Mouse (Mus musculus) liver, adult 2 months (tissue): ENCODE data around the gene Cfap299. TPM values are rescaled to one million over a fixed set of nuclear protein-coding genes. Genes with fewer than 3 reads are reported as not detected.

Source experiments
- DNase-seq: peaks from one replicate; pipeline ENCODE4 v3.0.0-alpha.2; 2011; ENCODE audit warnings: low read depth, low spot score; ENCODE audit errors: extremely low read depth
- H3K27ac ChIP-seq: fragments of 200-500 bp; replicated peaks from 2 replicates; pipeline ENCODE4 v1.5.1; 2012; ENCODE audit warnings: low read depth, mild to moderate bottlenecking, control low read depth, inconsistent platforms, low read length; ENCODE audit not compliant: insufficient read depth
- H3K27me3 ChIP-seq: fragments of 200-500 bp; 2 replicates; pipeline ENCODE4 v1.6.1; 2012; ENCODE audit warnings: mild to moderate bottlenecking, moderate library complexity, low read length, inconsistent platforms; ENCODE audit not compliant: control insufficient read depth, insufficient read depth
- H3K36me3 ChIP-seq: fragments of 200-500 bp; 2 replicates; pipeline ENCODE4 v1.6.1; 2012; ENCODE audit warnings: low read length, inconsistent platforms; ENCODE audit not compliant: control insufficient read depth, insufficient read depth
- H3K4me1 ChIP-seq: fragments of 200-500 bp; 2 replicates; pipeline ENCODE4 v1.6.1; 2011; ENCODE audit warnings: low read length; ENCODE audit not compliant: control insufficient read depth, insufficient read depth
- H3K4me3 ChIP-seq: fragments of 200-500 bp; 2 replicates; pipeline ENCODE4 v1.5.1; 2011; ENCODE audit warnings: low read depth, mild to moderate bottlenecking, control low read depth, low read length, moderate library complexity; ENCODE audit not compliant: insufficient read depth
- H3K79me2 ChIP-seq: fragments of 200-500 bp; 2 replicates; pipeline ENCODE4 v1.6.1; 2012; ENCODE audit warnings: inconsistent platforms, mild to moderate bottlenecking, low read length, moderate library complexity; ENCODE audit not compliant: control insufficient read depth, insufficient read depth
- H3K9ac ChIP-seq: fragments of 200-500 bp; 2 replicates; pipeline ENCODE4 v1.6.1; 2012; ENCODE audit warnings: low read depth, mild to moderate bottlenecking, control low read depth, inconsistent platforms, low read length
- CTCF ChIP-seq: fragments of 200-500 bp; IDR thresholded peaks from 2 replicates; pipeline ENCODE4 v1.5.1; 2011; ENCODE audit warnings: low read depth, low read length, control low read depth
- POLR2A ChIP-seq: fragments of 200-500 bp; IDR thresholded peaks from 2 replicates; pipeline ENCODE4 v1.6.1; 2011; ENCODE audit warnings: low read length, control low read depth; ENCODE audit not compliant: insufficient read depth; ENCODE audit errors: extremely low read depth
- whole genome bisulfite sequencing: fragments of 180-500 bp; shearing (Covaris S2); methylation state at CpG from one replicate; pipeline ENCODE4 v1.1.7; 2018; 5-methylcytosine and 5-hydroxymethylcytosine counted together
- polyA plus RNA-seq: library from polyadenylated mRNA; depleted of rRNA; stranded (reverse); fragments of >200 nt; gene quantifications from 2 replicates; pipeline ENCODE4 v1.2.3, GENCODE M21; 2012
- total RNA-seq: library from RNA; depleted of rRNA; stranded (reverse); fragments of >200 nt; gene quantifications from 2 replicates; pipeline ENCODE4 v1.2.3, GENCODE M21; 2014

Gene Cfap299
- total and polyA plus RNA-seq, 2 experiments = not detected

DNA sequence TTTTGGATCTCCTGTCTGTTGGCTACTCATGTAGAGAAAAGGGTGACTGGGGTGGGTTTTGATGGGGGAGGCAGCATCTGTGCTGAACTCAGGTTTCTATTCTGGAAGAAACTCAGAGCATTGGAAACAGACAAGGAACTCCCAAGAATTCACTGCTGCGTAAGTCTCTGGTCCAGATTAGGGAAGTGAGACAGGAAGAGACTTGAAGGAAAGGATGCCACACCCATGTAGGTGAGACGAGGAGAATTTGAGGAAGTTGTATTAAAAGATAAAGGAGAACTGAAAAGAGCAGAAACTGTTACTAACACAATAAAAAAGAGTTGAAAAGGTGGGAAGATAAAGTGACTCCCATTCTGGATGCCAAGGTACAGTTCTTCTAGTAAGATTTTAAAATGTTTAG, 249.3 kb downstream of the Cfap299 start:
- WGBS = 48% methylated on average over 2 of the region's 2 CpGs
- DNase-seq = no peak
- no peak overlapping the region for H3K27ac ChIP-seq

GRCm38 (mm10) chr5:98580811-98581210, 251.7 kb downstream of the Cfap299 start:
- Histone ChIP-seq H3K4me3 (no peak overlapping the region), H3K36me3 (no peaks in the 10 kb centered on the region), H3K79me2 (no peaks in the 10 kb centered on the region), H3K9ac (no peak overlapping the region), H3K27me3 (no peaks in the 10 kb centered on the region), H3K27ac (no peak overlapping the region), H3K4me1 (no peaks in the 10 kb centered on the region)
- DNase-seq = no peak
- TF ChIP-seq POLR2A (no peak), CTCF (no peak)
- WGBS = 67% methylated on average over 5 of the region's 5 CpGs

More for the DNA sequence above, 249.3 kb downstream of the Cfap299 start:
- Histone ChIP-seq H3K4me1 (no peaks in the 10 kb centered on the region), H3K79me2 (no peaks in the 10 kb centered on the region), H3K36me3 (no peaks in the 10 kb centered on the region), H3K4me3 (no peak overlapping the region), H3K9ac (no peak overlapping the region), H3K27me3 (no peaks in the 10 kb centered on the region)
- no peak for TF ChIP-seq POLR2A
- TF ChIP-seq CTCF = no peak

DNA sequence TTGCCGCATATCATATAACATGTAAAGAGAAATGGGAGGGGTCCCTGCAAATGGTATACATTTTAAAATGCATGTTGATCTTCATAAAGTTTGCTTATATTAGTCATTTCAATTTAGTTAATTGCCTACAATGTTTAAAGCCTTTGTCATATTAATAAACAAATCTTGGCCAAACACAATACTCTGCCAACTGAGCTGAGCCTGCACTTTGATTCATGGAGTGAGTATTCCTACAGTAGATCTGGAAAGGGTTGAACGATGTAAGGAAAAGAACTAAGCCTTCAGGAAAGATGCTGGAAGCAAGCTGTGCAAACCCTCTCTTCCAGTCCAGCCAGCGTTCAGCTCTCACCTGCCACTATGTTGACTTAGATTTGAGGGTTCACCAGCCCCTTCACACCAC, 252.9 kb downstream of the Cfap299 start:
- Histone ChIP-seq H3K27ac (no peak overlapping the region), H3K27me3 (no peaks in the 10 kb centered on the region)
- WGBS = 72% methylated on average over 3 of the region's 3 CpGs

GRCm38 (mm10) chr5:98585915-98586314, 256.8 kb downstream of the Cfap299 start:
- H3K36me3 ChIP-seq = no peaks in the 10 kb centered on the region
- no peak for TF ChIP-seq CTCF
- no peak for TF ChIP-seq POLR2A
- H3K27ac ChIP-seq = no peak overlapping the region
- DNase-seq = no peak
- no peak overlapping the region for H3K4me3 ChIP-seq
- no peaks in the 10 kb centered on the region for H3K79me2 ChIP-seq
- H3K27me3 ChIP-seq = no peaks in the 10 kb centered on the region
- H3K4me1 ChIP-seq = no peaks in the 10 kb centered on the region
- H3K9ac ChIP-seq = no peak overlapping the region

More for the DNA sequence above, 252.9 kb downstream of the Cfap299 start:
- Histone ChIP-seq H3K9ac (no peak overlapping the region), H3K4me1 (no peaks in the 10 kb centered on the region), H3K79me2 (no peaks in the 10 kb centered on the region), H3K36me3 (no peaks in the 10 kb centered on the region), H3K4me3 (no peak overlapping the region)
- no peak for TF ChIP-seq POLR2A
- TF ChIP-seq CTCF = no peak
- DNase-seq = no peak

GRCm38 (mm10) chr5:98613511-98613910, 284.4 kb downstream of the Cfap299 start:
- whole genome bisulfite sequencing = 91% methylated on average over 5 of the region's 5 CpGs
- H3K27ac ChIP-seq = no peak overlapping the region
- TF ChIP-seq CTCF (no peak), POLR2A (no peak)

GRCm38 (mm10) chr5:98616902-98617301, 287.8 kb downstream of the Cfap299 start:
- TF ChIP-seq POLR2A = no peak
- no peak for TF ChIP-seq CTCF
- 71% methylated on average over 3 of the region's 3 CpGs for WGBS

More at GRCm38 (mm10) chr5:98613511-98613910, 284.4 kb downstream of the Cfap299 start:
- no peak overlapping the region for H3K9ac ChIP-seq
- no peaks in the 10 kb centered on the region for H3K36me3 ChIP-seq
- no peak for DNase-seq
- H3K79me2 ChIP-seq = no peaks in the 10 kb centered on the region
- no peak overlapping the region for H3K4me3 ChIP-seq
- H3K27me3 ChIP-seq = no peaks in the 10 kb centered on the region
- H3K4me1 ChIP-seq = no peaks in the 10 kb centered on the region

More at GRCm38 (mm10) chr5:98616902-98617301, 287.8 kb downstream of the Cfap299 start:
- Histone ChIP-seq H3K27ac (no peak overlapping the region), H3K79me2 (no peaks in the 10 kb centered on the region), H3K27me3 (no peaks in the 10 kb centered on the region), H3K9ac (no peak overlapping the region), H3K4me3 (no peak overlapping the region), H3K36me3 (no peaks in the 10 kb centered on the region), H3K4me1 (no peaks in the 10 kb centered on the region)
- no peak for DNase-seq
